8 mouse cellular contexts compared by ENCODE assay signal in genomic region chr19:34474228-34474990, GRCm38 (mm10). TPM values are rescaled to one million over a fixed set of nuclear protein-coding genes. Genes with fewer than 3 reads are reported as not detected.
DNase-seq lines count a peak whose midpoint lies in the region; ATAC-seq and TF ChIP-seq lines count a peak whose summit lies in the region.

No protein-coding gene starts in this region.

- no peaks in the 10 kb centered on the region for H3K36me3 ChIP-seq in ES-Bruce4 (ENCODE audit: control insufficient read depth, insufficient read depth, low read length, poor library complexity, severe bottlenecking)
- H3K36me3 ChIP-seq in embryonic facial prominence, embryonic 11.5 days (replicated peaks; ENCODE audit: control insufficient read depth, insufficient read depth, low read depth, low read length), result no peaks in the 10 kb centered on the region
- no peaks in the 10 kb centered on the region for H3K36me3 ChIP-seq in hindbrain, embryonic 12.5 days
- H3K36me3 ChIP-seq in liver, embryonic 15.5 days (replicated peaks), result no peaks in the 10 kb centered on the region
- no peaks in the 10 kb centered on the region for H3K36me3 ChIP-seq in neural tube, embryonic 15.5 days

- no peaks in the 10 kb centered on the region for H3K4me1 ChIP-seq in ES-Bruce4 (ENCODE audit: control insufficient read depth, insufficient read depth, low read length)
- H3K4me1 ChIP-seq in embryonic facial prominence, embryonic 11.5 days (ENCODE audit: control insufficient read depth, insufficient read depth, low read length), result peaks cover 6% of the 10 kb centered on the region
- peaks cover 9% of the 10 kb centered on the region; the same call in 1 of the 2 replicates for H3K4me1 ChIP-seq in hindbrain, embryonic 12.5 days
- H3K4me1 ChIP-seq in liver, embryonic 15.5 days (replicated peaks), result peaks cover 17% of the 10 kb centered on the region
- peaks cover 18% of the 10 kb centered on the region for H3K4me1 ChIP-seq in neural tube, embryonic 15.5 days

- TF ChIP-seq POLR2A in ES-Bruce4 (IDR thresholded peaks at IDR 0.05; ENCODE audit: insufficient read depth, low read length), result no peak

- TF ChIP-seq CTCF in ES-Bruce4 (IDR thresholded peaks at IDR 0.05; ENCODE audit: low read depth, low read length), result no peak

- no peak overlapping the region for H3K27ac ChIP-seq in ES-Bruce4 (ENCODE audit: insufficient read depth, low read length)
- H3K27ac ChIP-seq in embryonic facial prominence, embryonic 11.5 days (replicated peaks; ENCODE audit: low read depth, low read length), result no peak overlapping the region
- no peak overlapping the region for H3K27ac ChIP-seq in hindbrain, embryonic 12.5 days
- no peak overlapping the region for H3K27ac ChIP-seq in liver, embryonic 15.5 days (replicated peaks)
- no peak overlapping the region for H3K27ac ChIP-seq in neural tube, embryonic 15.5 days (replicated peaks)

- ATAC-seq in embryonic facial prominence, embryonic 11.5 days (replicated peaks; ENCODE audit: insufficient number of reproducible peaks, low FRiP score, low TSS enrichment, low read depth), result peak; percentile 53
- ATAC-seq in hindbrain, embryonic 12.5 days (ENCODE audit: low FRiP score), result peak; percentile 82
- ATAC-seq in liver, embryonic 15.5 days (ENCODE audit: insufficient read depth), result no peak
- peak; percentile 87 for ATAC-seq in neural tube, embryonic 15.5 days (ENCODE audit: low FRiP score)
- ATAC-seq in erythroid progenitor cell, adult 5-6 weeks (replicated peaks; ENCODE audit: low FRiP score, poor library complexity, severe bottlenecking), result no peak

- peak; percentile 90 for DNase-seq in heart, adult 11 months
- DNase-seq in heart, adult 8-10 months (ENCODE audit: low spot score), result no peak
- no peak for DNase-seq in embryonic facial prominence, embryonic 11.5 days (ENCODE audit: low spot score)

- WGBS in embryonic facial prominence, embryonic 11.5 days, result 5% methylated on average over 49 of the region's 49 CpGs
- WGBS in hindbrain, embryonic 12.5 days, result 5% methylated on average over 49 of the region's 49 CpGs
- 9% methylated on average over 49 of the region's 49 CpGs for WGBS in liver, embryonic 15.5 days (ENCODE audit: insufficient replicate concordance)
- WGBS in neural tube, embryonic 15.5 days, result 7% methylated on average over 49 of the region's 49 CpGs

- H3K9ac ChIP-seq in ES-Bruce4 (ENCODE audit: low read depth, poor library complexity, severe bottlenecking), result no peak overlapping the region
- peak overlapping the region; percentile 41 for H3K9ac ChIP-seq in embryonic facial prominence, embryonic 11.5 days (replicated peaks; ENCODE audit: low read length)
- peak overlapping the region; percentile 50 for H3K9ac ChIP-seq in hindbrain, embryonic 12.5 days
- H3K9ac ChIP-seq in liver, embryonic 15.5 days, result no peak overlapping the region
- H3K9ac ChIP-seq in neural tube, embryonic 15.5 days (replicated peaks), result peak overlapping the region; percentile 44

- peak overlapping the region; percentile 66 for H3K4me3 ChIP-seq in ES-Bruce4 (ENCODE audit: low read depth, low read length)
- peak overlapping the region; percentile 51 for H3K4me3 ChIP-seq in embryonic facial prominence, embryonic 11.5 days (ENCODE audit: low read depth, low read length)
- H3K4me3 ChIP-seq in hindbrain, embryonic 12.5 days, result peak overlapping the region; percentile 57
- peak overlapping the region; percentile 47 for H3K4me3 ChIP-seq in liver, embryonic 15.5 days (replicated peaks)
- H3K4me3 ChIP-seq in neural tube, embryonic 15.5 days (replicated peaks), result peak overlapping the region; percentile 58

- TF ChIP-seq EP300 in ES-Bruce4 (IDR thresholded peaks at IDR 0.05; ENCODE audit: insufficient read depth, low read depth, low read length), result no peak

- peak overlapping the region; percentile 94 for H3K4me2 ChIP-seq in embryonic facial prominence, embryonic 11.5 days (ENCODE audit: low read depth, low read length)
- peak overlapping the region; percentile 97 for H3K4me2 ChIP-seq in hindbrain, embryonic 12.5 days (replicated peaks)
- H3K4me2 ChIP-seq in liver, embryonic 15.5 days, result peak overlapping the region; percentile 73
- H3K4me2 ChIP-seq in neural tube, embryonic 15.5 days, result peak overlapping the region; percentile 98

- H3K9me3 ChIP-seq in ES-Bruce4 (replicated peaks; ENCODE audit: control insufficient read depth, insufficient read depth, low read length, poor library complexity, severe bottlenecking), result no peaks in the 10 kb centered on the region
- H3K9me3 ChIP-seq in embryonic facial prominence, embryonic 11.5 days (replicated peaks; ENCODE audit: control insufficient read depth, low read length), result no peaks in the 10 kb centered on the region
- H3K9me3 ChIP-seq in hindbrain, embryonic 12.5 days (replicated peaks), result no peaks in the 10 kb centered on the region
- H3K9me3 ChIP-seq in liver, embryonic 15.5 days (replicated peaks), result no peaks in the 10 kb centered on the region
- no peaks in the 10 kb centered on the region for H3K9me3 ChIP-seq in neural tube, embryonic 15.5 days (replicated peaks)

- H3K27me3 ChIP-seq in ES-Bruce4 (ENCODE audit: control insufficient read depth, insufficient read depth, low read length, poor library complexity, severe bottlenecking), result peaks cover 2% of the 10 kb centered on the region; the same call in 1 of the 2 replicates
- peaks cover 13% of the 10 kb centered on the region for H3K27me3 ChIP-seq in embryonic facial prominence, embryonic 11.5 days (ENCODE audit: control insufficient read depth, insufficient read depth, low read length)
- H3K27me3 ChIP-seq in hindbrain, embryonic 12.5 days, result peaks cover 36% of the 10 kb centered on the region
- H3K27me3 ChIP-seq in liver, embryonic 15.5 days, result peaks cover 61% of the 10 kb centered on the region
- peaks cover 17% of the 10 kb centered on the region for H3K27me3 ChIP-seq in neural tube, embryonic 15.5 days (replicated peaks)

RNA-seq across cellular contexts. Expression of gene Ch25h, which starts 0.6 kb away (rescaled TPM):
- under 1 TPM in 3 of 4 experiments, not detected in 1; 0.44 to 0.69 (median 0.44) TPM for total RNA-seq in heart, adult 8-10 months (2022)
- not detected in 2 replicates for polyA plus RNA-seq in ES-Bruce4 (2011; ENCODE audit: insufficient read depth, insufficient read length, low read depth, missing spikeins)
- 1.1 and 2.3 TPM in 2 replicates for polyA plus RNA-seq in embryonic facial prominence, embryonic 11.5 days (2014; fragmentation: Nextera tagmentation; extraction: Ambion mirVana)
- polyA plus RNA-seq in hindbrain, embryonic 12.5 days (2016; fragmentation: Nextera tagmentation; extraction: Ambion mirVana), result 5.5 and 6.1 TPM in 2 replicates
- 0.18 TPM in 2 replicates for polyA plus RNA-seq in liver, embryonic 15.5 days (2015; fragmentation: Nextera tagmentation; extraction: Ambion mirVana)
- 0.52 and 1.2 TPM in 2 replicates for polyA plus RNA-seq in neural tube, embryonic 15.5 days (2015; fragmentation: Nextera tagmentation; extraction: Ambion mirVana)
- not detected in 2 replicates for total RNA-seq in erythroid progenitor cell, adult 5-6 weeks (2015; ENCODE audit: low replicate concordance)
- not detected in 2 replicates for total RNA-seq in erythroid progenitor cell, adult 5-6 weeks (2017; ENCODE audit: low replicate concordance)

RNA-seq across cellular contexts. Expression of gene Lipa, which starts 52.9 kb away (rescaled TPM):
- total RNA-seq in heart, adult 8-10 months (2022), result 10 to 100 TPM; 22.6 to 27.5 (median 24.7) TPM
- 14.5 and 20.7 TPM in 2 replicates for polyA plus RNA-seq in ES-Bruce4 (2011; ENCODE audit: insufficient read depth, insufficient read length, low read depth, missing spikeins)
- 34.8 and 35.6 TPM in 2 replicates for polyA plus RNA-seq in embryonic facial prominence, embryonic 11.5 days (2014; fragmentation: Nextera tagmentation; extraction: Ambion mirVana)
- 28.6 and 31.5 TPM in 2 replicates for polyA plus RNA-seq in hindbrain, embryonic 12.5 days (2016; fragmentation: Nextera tagmentation; extraction: Ambion mirVana)
- 49.1 and 49.8 TPM in 2 replicates for polyA plus RNA-seq in liver, embryonic 15.5 days (2015; fragmentation: Nextera tagmentation; extraction: Ambion mirVana)
- polyA plus RNA-seq in neural tube, embryonic 15.5 days (2015; fragmentation: Nextera tagmentation; extraction: Ambion mirVana), result 22.4 and 24.7 TPM in 2 replicates
- total RNA-seq in erythroid progenitor cell, adult 5-6 weeks (2015; ENCODE audit: low replicate concordance), result 21.4 and 26.3 TPM in 2 replicates
- total RNA-seq in erythroid progenitor cell, adult 5-6 weeks (2017; ENCODE audit: low replicate concordance), result 9.1 and 11.0 TPM in 2 replicates

Comparison
In these comparisons a context has a peak if more than half of its experiments do, and no peak if none do; other contexts are left out.
1. H3K9ac ChIP-seq: peak in embryonic facial prominence, embryonic 11.5 days (single experiment), hindbrain, embryonic 12.5 days (single experiment) and neural tube, embryonic 15.5 days (single experiment); none in ES-Bruce4 (single experiment) and liver, embryonic 15.5 days (single experiment).
2. ATAC-seq: peak in embryonic facial prominence, embryonic 11.5 days (single experiment), hindbrain, embryonic 12.5 days (single experiment) and neural tube, embryonic 15.5 days (single experiment); none in liver, embryonic 15.5 days (single experiment) and erythroid progenitor cell, adult 5-6 weeks (single experiment).
3. Peak in every context shown above with its lines, with median percentiles within 50 percentile points of each other: H3K4me3 ChIP-seq and H3K4me2 ChIP-seq.